Mouse (Mus musculus) T-cell, adult 2 months (primary cell): ENCODE data around the gene Zfp97.
"Not testable (repeated sequence)": the region's sequence is repeated elsewhere in the genome, so short reads cannot be mapped to it uniquely, and the experiment has no call there.

Experiments used
- DNase-seq: peaks from one replicate; pipeline ENCODE4 v3.0.0; 2022; ENCODE audit warnings: low spot score

The Zfp97 gene

GRCm38 (mm10) chr17:17120830-17121502 is at the start of gene Zfp97:
Gene Zfp97 (plus strand): TSS chr17:17121415.
- DNase-seq = not testable (repeated sequence)

- not testable (repeated sequence) for DNase-seq
Measured at GRCm38 (mm10) chr17:17178757-17179413, 57.7 kb downstream of the Zfp97 start.

- DNase-seq = not testable (repeated sequence)
Measured at GRCm38 (mm10) chr17:17194761-17195160, 73.5 kb downstream of the Zfp97 start.

- DNase-seq = no peak
Measured at GRCm38 (mm10) chr17:17195178-17195577, 74.0 kb downstream of the Zfp97 start.

GRCm38 (mm10) chr17:17196111-17196510 is 74.9 kb downstream of the Zfp97 start:
- DNase-seq = not testable (repeated sequence)
